Mouse (Mus musculus) CH12.LX (cell line): ENCODE results near the gene Ckap2l. TPM values are rescaled to one million over a fixed set of nuclear protein-coding genes. Genes with fewer than 3 reads are reported as not detected.

Experiments
- DNase-seq: peaks from one replicate; pipeline ENCODE4 v3.0.0-alpha.2; 2013; ENCODE audit errors: extremely low read depth
- H3K27ac ChIP-seq: 2 replicates; pipeline ENCODE4 v1.5.1; 2012; ENCODE audit warnings: low read depth, mild to moderate bottlenecking, control low read depth, moderate library complexity; ENCODE audit not compliant: insufficient read depth
- H3K27me3 ChIP-seq: replicated peaks from 2 replicates; pipeline ENCODE3; 2012; ENCODE audit warnings: inconsistent platforms
- H3K36me3 ChIP-seq, 2 experiments: replicated peaks in 1 of 2; 2 replicates each; pipeline versions ENCODE3 to v1.6.1; 2012; ENCODE audit warnings: inconsistent platforms in 1 of 2, low read length in 1 of 2, mild to moderate bottlenecking in 1 of 2, mixed read lengths in 1 of 2, moderate library complexity in 1 of 2; ENCODE audit not compliant: control insufficient read depth in 1 of 2, insufficient read depth in 1 of 2
- H3K4me1 ChIP-seq, 2 experiments: 2 replicates each; pipeline ENCODE4 v1.6.1; 2012; ENCODE audit warnings: inconsistent platforms in 1 of 2, moderate library complexity in 1 of 2; ENCODE audit not compliant: insufficient read depth in 2 of 2, control insufficient read depth in 1 of 2
- H3K4me2 ChIP-seq: 2 replicates; pipeline ENCODE4 v1.6.1; 2012; ENCODE audit warnings: low read depth, mild to moderate bottlenecking, control low read depth; ENCODE audit not compliant: poor library complexity, insufficient read depth, severe bottlenecking
- H3K4me3 ChIP-seq, 3 experiments: fragments of 150-350 bp in 1 of 3; sonication (generic) in 1 of 3; replicated peaks in 1 of 3; 2 replicates each; pipeline versions ENCODE3 to v1.5.1; 2011 to 2012; ENCODE audit warnings: low read depth in 2 of 3, low read length in 2 of 3, mild to moderate bottlenecking in 2 of 3, moderate library complexity in 2 of 3, control low read depth in 1 of 3, improper control_type of control experiment in 1 of 3, inconsistent platforms in 1 of 3, mixed read lengths in 1 of 3; ENCODE audit not compliant: poor library complexity in 1 of 3
- H3K79me2 ChIP-seq: replicated peaks from 2 replicates; pipeline ENCODE4 v1.6.1; 2012; ENCODE audit warnings: mild to moderate bottlenecking, moderate library complexity; ENCODE audit not compliant: control insufficient read depth, poor library complexity, insufficient read depth, severe bottlenecking; ENCODE audit errors: extremely low read depth
- H3K9ac ChIP-seq: 2 replicates; pipeline ENCODE4 v1.6.1; 2012; ENCODE audit warnings: low read depth, mild to moderate bottlenecking, control low read depth, moderate library complexity; ENCODE audit not compliant: insufficient read depth
- H3K9me3 ChIP-seq: replicated peaks from 2 replicates; pipeline ENCODE3; 2012; ENCODE audit warnings: low read length, inconsistent platforms, mixed read lengths
- BHLHE40 ChIP-seq: IDR thresholded peaks from 2 replicates; pipeline ENCODE4 v1.6.1; 2011; ENCODE audit warnings: mild to moderate bottlenecking, low read depth, low read length, improper control_type of control experiment
- CTCF ChIP-seq, 2 experiments: IDR thresholded peaks in 1 of 2; conservative IDR thresholded peaks in 1 of 2; 2 replicates each; pipeline ENCODE4 v1.5.1; 2011 to 2012; ENCODE audit warnings: low read depth in 2 of 2, low read length in 2 of 2, improper control_type of control experiment in 1 of 2, inconsistent platforms in 1 of 2, mild to moderate bottlenecking in 1 of 2, moderate library complexity in 1 of 2
- E2F4 ChIP-seq: IDR thresholded peaks from 2 replicates; pipeline ENCODE4 v1.6.1; 2011; ENCODE audit warnings: low read depth, low read length, improper control_type of control experiment; ENCODE audit not compliant: insufficient replicate concordance
- ETS1 ChIP-seq: conservative IDR thresholded peaks from 2 replicates; pipeline ENCODE4 v1.6.1; 2012; ENCODE audit warnings: low read depth, mild to moderate bottlenecking, inconsistent platforms, low read length, improper control_type of control experiment, moderate library complexity
- GABPA ChIP-seq: IDR thresholded peaks from 2 replicates; pipeline ENCODE4 v1.6.1; 2012; ENCODE audit warnings: low read depth, low read length, improper control_type of control experiment, inconsistent platforms; ENCODE audit not compliant: insufficient replicate concordance
- IRF4 ChIP-seq: IDR thresholded peaks from 2 replicates; pipeline ENCODE4 v1.6.1; 2014; ENCODE audit warnings: low read depth, mild to moderate bottlenecking, inconsistent platforms, low read length, improper control_type of control experiment
- JUN ChIP-seq: IDR thresholded peaks from 2 replicates; pipeline ENCODE4 v1.6.1; 2011; ENCODE audit warnings: low read depth, mild to moderate bottlenecking, low read length, improper control_type of control experiment, moderate library complexity; ENCODE audit not compliant: insufficient read depth
- JUND ChIP-seq: conservative IDR thresholded peaks from 2 replicates; pipeline ENCODE4 v1.6.1; 2011; ENCODE audit warnings: low read depth, low read length, improper control_type of control experiment
- KAT2A ChIP-seq: IDR thresholded peaks from 2 replicates; pipeline ENCODE4 v1.6.1; 2012; ENCODE audit warnings: low read length, improper control_type of control experiment, inconsistent platforms; ENCODE audit not compliant: insufficient replicate concordance
- MAX ChIP-seq: IDR thresholded peaks from 2 replicates; pipeline ENCODE4 v1.6.1; 2011; ENCODE audit warnings: low read length, improper control_type of control experiment
- MAZ ChIP-seq: IDR thresholded peaks from 2 replicates; pipeline ENCODE4 v1.6.1; 2012; ENCODE audit warnings: low read depth, mild to moderate bottlenecking, inconsistent platforms, low read length, improper control_type of control experiment, moderate library complexity
- MXI1 ChIP-seq: IDR thresholded peaks from 2 replicates; pipeline ENCODE4 v1.6.1; 2011; ENCODE audit warnings: mild to moderate bottlenecking, low read depth, low read length, improper control_type of control experiment
- NELFE ChIP-seq: IDR thresholded peaks from 2 replicates; pipeline ENCODE4 v1.6.1; 2011; ENCODE audit warnings: low read depth, low read length, improper control_type of control experiment
- NRF1 ChIP-seq: IDR thresholded peaks from 2 replicates; pipeline ENCODE4 v1.6.1; 2014; ENCODE audit warnings: low read depth, mild to moderate bottlenecking, inconsistent platforms, low read length, improper control_type of control experiment, moderate library complexity
- PAX5 ChIP-seq: IDR thresholded peaks from 2 replicates; pipeline ENCODE4 v1.6.1; 2012; ENCODE audit warnings: low read length, inconsistent platforms, mixed read lengths
- RAD21 ChIP-seq: IDR thresholded peaks from 2 replicates; pipeline ENCODE4 v1.6.1; 2011; ENCODE audit warnings: low read depth, mild to moderate bottlenecking, low read length, improper control_type of control experiment, moderate library complexity
- SIN3A ChIP-seq: IDR thresholded peaks from 2 replicates; pipeline ENCODE4 v1.6.1; 2012; ENCODE audit warnings: low read length, improper control_type of control experiment, inconsistent platforms
- TCF12 ChIP-seq: IDR thresholded peaks from 2 replicates; pipeline ENCODE4 v1.6.1; 2014; ENCODE audit warnings: low read depth, mild to moderate bottlenecking, inconsistent platforms, low read length, improper control_type of control experiment
- UBTF ChIP-seq: IDR thresholded peaks from 2 replicates; pipeline ENCODE4 v1.6.1; 2012; ENCODE audit warnings: low read depth, mild to moderate bottlenecking, inconsistent platforms, low read length, improper control_type of control experiment, moderate library complexity
- USF1 ChIP-seq: IDR thresholded peaks from 2 replicates; pipeline ENCODE4 v1.6.1; 2014; ENCODE audit warnings: low read depth, mild to moderate bottlenecking, inconsistent platforms, low read length, improper control_type of control experiment
- ZC3H11A ChIP-seq: IDR thresholded peaks from 2 replicates; pipeline ENCODE4 v1.6.1; 2012; ENCODE audit warnings: low read depth, mild to moderate bottlenecking, inconsistent platforms, low read length, improper control_type of control experiment
- ZKSCAN1 ChIP-seq: IDR thresholded peaks from 2 replicates; pipeline ENCODE4 v1.6.1; 2012; ENCODE audit warnings: low read depth, inconsistent platforms, low read length, improper control_type of control experiment, borderline replicate concordance
- ZMIZ1 ChIP-seq: IDR thresholded peaks from 2 replicates; pipeline ENCODE4 v1.6.1; 2012; ENCODE audit warnings: low read depth, mild to moderate bottlenecking, inconsistent platforms, low read length, improper control_type of control experiment
- dilution Hi-C: fragments of 300-500 bp; cut with MboI; formaldehyde crosslinking; loops from 2 replicates; pipeline ENCODE4 v1.14.3; 2020; ENCODE audit warnings: low sequenced_read_pairs; ENCODE audit not compliant: extremely low pct_unique_long_range_greater_than_20kb, extremely low pct_ligation_motif_present
- in situ Hi-C: fragments of 300-500 bp; cut with MboI; formaldehyde crosslinking; loops from 3 replicates; pipeline ENCODE4 v1.14.3; 2019; ENCODE audit warnings: low sequenced_read_pairs, low pct_ligation_motif_present, low pct_unique_long_range_greater_than_20kb, mixed read lengths
- polyA plus RNA-seq: library from polyadenylated mRNA; unstranded; fragments of >175 nt; gene quantifications from 2 replicates; pipeline ENCODE4 v1.2.1, GENCODE M21; 2012; ENCODE audit warnings: low read depth; ENCODE audit not compliant: insufficient read length
- total RNA-seq, 2 experiments: library from RNA; depleted of rRNA; stranded (reverse); fragments of 300-350 nt in 1 of 2; fragments of >200 nt in 1 of 2; gene quantifications; 2 replicates each; pipeline ENCODE4 v1.2.3; 2012 to 2014

Ckap2l gene
- total and polyA plus RNA-seq, 3 experiments = 13.3 to 35.6 (median 23.6) TPM

DNA sequence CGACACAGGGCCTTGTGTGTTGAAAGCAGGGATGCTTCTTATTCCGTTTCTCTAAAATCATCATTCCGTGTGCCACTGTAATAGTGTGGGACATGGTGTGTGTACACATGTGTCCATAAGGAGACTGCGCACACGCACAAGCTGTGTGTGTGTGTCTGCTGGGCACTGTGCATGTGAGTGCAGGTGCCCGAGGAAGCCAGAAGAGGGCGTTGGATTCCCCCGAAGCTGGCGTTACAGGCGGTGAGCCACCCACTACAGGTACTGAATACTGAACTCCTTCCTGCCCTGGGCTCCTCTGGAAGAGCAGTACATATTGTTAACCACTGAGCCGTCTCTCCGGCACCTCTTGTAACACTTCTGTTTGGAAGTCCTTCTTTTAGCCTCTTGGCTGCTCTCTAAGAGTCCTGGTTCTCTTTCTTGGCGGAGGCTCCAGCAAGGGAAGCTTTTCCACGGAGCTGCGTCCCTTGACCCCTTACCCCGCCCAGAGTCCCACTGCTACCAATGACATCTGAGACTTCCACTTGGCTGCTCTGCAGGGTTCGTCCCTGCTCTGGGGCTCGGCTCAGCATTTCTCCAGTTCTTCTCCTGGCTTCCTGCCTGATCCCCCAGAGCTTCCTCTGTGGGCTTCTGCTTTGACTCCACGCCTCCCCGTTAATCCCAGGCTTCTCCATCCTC is 52.4 kb downstream of the Ckap2l start:
- Histone ChIP-seq H3K36me3 (no peaks in the 10 kb centered on the region), H3K4me3 (no peak overlapping the region), H3K9ac (no peak overlapping the region), H3K79me2 (no peaks in the 10 kb centered on the region), H3K9me3 (peaks cover 2% of the 10 kb centered on the region), H3K4me1 (peaks cover 0 to 2% of the 10 kb centered on the region in 2 experiments; a peak in 3 of 4 replicates), H3K27me3 (no peaks in the 10 kb centered on the region), H3K27ac (no peak overlapping the region), H3K4me2 (no peak overlapping the region)
- TF ChIP-seq IRF4 (no peak), USF1 (no peak), E2F4 (no peak), SIN3A (no peak), MAZ (no peak), PAX5 (no peak), UBTF (no peak), JUND (no peak), NELFE (no peak), CTCF (conservative IDR thresholded peaks at IDR 0.05 in 1 of 2, IDR thresholded peaks at IDR 0.05 in 1 of 2; ENCODE audit: low read depth in 2 of 2, low read length in 2 of 2) (no peak), JUN (no peak), RAD21 (no peak), MXI1 (no peak)
- dilution Hi-C loops = no loop called here
- in situ Hi-C loops = no loop called here
- no peak for DNase-seq

DNA sequence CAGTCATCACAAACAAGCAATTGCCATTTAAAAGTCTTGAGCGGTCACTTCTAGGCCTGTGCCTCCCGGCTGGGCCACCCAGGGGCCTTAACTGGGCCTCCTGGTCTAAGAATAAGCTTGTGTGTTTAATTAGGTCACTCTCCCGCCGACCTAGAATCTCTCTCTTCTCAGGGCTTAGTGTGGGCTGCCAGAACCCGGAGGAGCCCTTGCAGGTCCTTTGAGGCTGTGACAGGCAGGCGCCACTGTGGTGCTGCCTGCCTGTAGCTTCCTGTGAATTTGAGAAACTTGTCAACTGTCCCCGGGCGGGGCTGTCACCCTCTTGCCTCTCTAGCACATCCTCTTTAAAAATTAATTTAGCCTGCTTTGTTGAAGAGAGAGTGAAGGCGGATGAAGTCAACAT is 53.2 kb downstream of the Ckap2l start:
- Histone ChIP-seq H3K9me3 (peaks cover 2% of the 10 kb centered on the region), H3K36me3 (no peaks in the 10 kb centered on the region), H3K4me3 (no peak overlapping the region), H3K27me3 (no peaks in the 10 kb centered on the region), H3K4me2 (no peak overlapping the region), H3K9ac (no peak overlapping the region), H3K27ac (no peak overlapping the region), H3K79me2 (no peaks in the 10 kb centered on the region), H3K4me1 (peaks cover 0 to 2% of the 10 kb centered on the region in 2 experiments; a peak in 3 of 4 replicates)
- no peak for TF ChIP-seq GABPA
- TF ChIP-seq BHLHE40 = no peak
- no peak for TF ChIP-seq ZC3H11A
- TF ChIP-seq RAD21 = no peak
- TF ChIP-seq USF1 = no peak
- TF ChIP-seq ETS1 = no peak
- TF ChIP-seq MXI1 = no peak
- TF ChIP-seq ZMIZ1 = no peak
- no peak for TF ChIP-seq E2F4
- no peak for TF ChIP-seq MAX
- TF ChIP-seq NRF1 = no peak
- TF ChIP-seq ZKSCAN1 = no peak
- no peak for TF ChIP-seq UBTF
- TF ChIP-seq NELFE = no peak
- TF ChIP-seq TCF12 = no peak
- TF ChIP-seq IRF4 = no peak
- no peak for TF ChIP-seq KAT2A
- in situ Hi-C loops = no loop called here
- dilution Hi-C loops = no loop called here
- no peak for DNase-seq
